Mouse (Mus musculus) CH12.LX (cell line): ENCODE results near the gene Csnk1g1. TPM values are rescaled to one million over a fixed set of nuclear protein-coding genes. Genes with fewer than 3 reads are reported as not detected.

ENCODE experiments used
- DNase-seq: peaks from one replicate; pipeline ENCODE4 v3.0.0-alpha.2; 2013; ENCODE audit errors: extremely low read depth
- H3K27ac ChIP-seq: 2 replicates; pipeline ENCODE4 v1.5.1; 2012; ENCODE audit warnings: low read depth, mild to moderate bottlenecking, control low read depth, moderate library complexity; ENCODE audit not compliant: insufficient read depth
- H3K27me3 ChIP-seq: replicated peaks from 2 replicates; pipeline ENCODE3; 2012; ENCODE audit warnings: inconsistent platforms
- H3K36me3 ChIP-seq, 2 experiments: replicated peaks in 1 of 2; 2 replicates each; pipeline versions ENCODE3 to v1.6.1; 2012; ENCODE audit warnings: inconsistent platforms in 1 of 2, low read length in 1 of 2, mild to moderate bottlenecking in 1 of 2, mixed read lengths in 1 of 2, moderate library complexity in 1 of 2; ENCODE audit not compliant: control insufficient read depth in 1 of 2, insufficient read depth in 1 of 2
- H3K4me1 ChIP-seq, 2 experiments: 2 replicates each; pipeline ENCODE4 v1.6.1; 2012; ENCODE audit warnings: inconsistent platforms in 1 of 2, moderate library complexity in 1 of 2; ENCODE audit not compliant: insufficient read depth in 2 of 2, control insufficient read depth in 1 of 2
- H3K4me2 ChIP-seq: 2 replicates; pipeline ENCODE4 v1.6.1; 2012; ENCODE audit warnings: low read depth, mild to moderate bottlenecking, control low read depth; ENCODE audit not compliant: poor library complexity, insufficient read depth, severe bottlenecking
- H3K4me3 ChIP-seq, 3 experiments: fragments of 150-350 bp in 1 of 3; sonication (generic) in 1 of 3; replicated peaks in 1 of 3; 2 replicates each; pipeline versions ENCODE3 to v1.5.1; 2011 to 2012; ENCODE audit warnings: low read depth in 2 of 3, low read length in 2 of 3, mild to moderate bottlenecking in 2 of 3, moderate library complexity in 2 of 3, control low read depth in 1 of 3, improper control_type of control experiment in 1 of 3, inconsistent platforms in 1 of 3, mixed read lengths in 1 of 3; ENCODE audit not compliant: poor library complexity in 1 of 3
- H3K79me2 ChIP-seq: replicated peaks from 2 replicates; pipeline ENCODE4 v1.6.1; 2012; ENCODE audit warnings: mild to moderate bottlenecking, moderate library complexity; ENCODE audit not compliant: control insufficient read depth, poor library complexity, insufficient read depth, severe bottlenecking; ENCODE audit errors: extremely low read depth
- H3K9ac ChIP-seq: 2 replicates; pipeline ENCODE4 v1.6.1; 2012; ENCODE audit warnings: low read depth, mild to moderate bottlenecking, control low read depth, moderate library complexity; ENCODE audit not compliant: insufficient read depth
- H3K9me3 ChIP-seq: replicated peaks from 2 replicates; pipeline ENCODE3; 2012; ENCODE audit warnings: low read length, inconsistent platforms, mixed read lengths
- BHLHE40 ChIP-seq: IDR thresholded peaks from 2 replicates; pipeline ENCODE4 v1.6.1; 2011; ENCODE audit warnings: mild to moderate bottlenecking, low read depth, low read length, improper control_type of control experiment
- CHD1 ChIP-seq: IDR thresholded peaks from 2 replicates; pipeline ENCODE4 v1.6.1; 2012; ENCODE audit warnings: low read depth, low read length, improper control_type of control experiment, inconsistent platforms
- CHD2 ChIP-seq: IDR thresholded peaks from 2 replicates; pipeline ENCODE4 v1.6.1; 2011; ENCODE audit warnings: low read length, improper control_type of control experiment
- CTCF ChIP-seq, 2 experiments: IDR thresholded peaks in 1 of 2; conservative IDR thresholded peaks in 1 of 2; 2 replicates each; pipeline ENCODE4 v1.5.1; 2011 to 2012; ENCODE audit warnings: low read depth in 2 of 2, low read length in 2 of 2, improper control_type of control experiment in 1 of 2, inconsistent platforms in 1 of 2, mild to moderate bottlenecking in 1 of 2, moderate library complexity in 1 of 2
- E2F4 ChIP-seq: IDR thresholded peaks from 2 replicates; pipeline ENCODE4 v1.6.1; 2011; ENCODE audit warnings: low read depth, low read length, improper control_type of control experiment; ENCODE audit not compliant: insufficient replicate concordance
- ELF1 ChIP-seq: IDR thresholded peaks from 2 replicates; pipeline ENCODE4 v1.6.1; 2014; ENCODE audit warnings: low read depth, mild to moderate bottlenecking, inconsistent platforms, low read length, improper control_type of control experiment
- EP300 ChIP-seq: IDR thresholded peaks from 2 replicates; pipeline ENCODE4 v1.6.1; 2011; ENCODE audit warnings: low read length, improper control_type of control experiment
- ETS1 ChIP-seq: conservative IDR thresholded peaks from 2 replicates; pipeline ENCODE4 v1.6.1; 2012; ENCODE audit warnings: low read depth, mild to moderate bottlenecking, inconsistent platforms, low read length, improper control_type of control experiment, moderate library complexity
- GABPA ChIP-seq: IDR thresholded peaks from 2 replicates; pipeline ENCODE4 v1.6.1; 2012; ENCODE audit warnings: low read depth, low read length, improper control_type of control experiment, inconsistent platforms; ENCODE audit not compliant: insufficient replicate concordance
- HCFC1 ChIP-seq: IDR thresholded peaks from 2 replicates; pipeline ENCODE4 v1.6.1; 2012; ENCODE audit warnings: low read depth, mild to moderate bottlenecking, inconsistent platforms, low read length, improper control_type of control experiment
- IRF4 ChIP-seq: IDR thresholded peaks from 2 replicates; pipeline ENCODE4 v1.6.1; 2014; ENCODE audit warnings: low read depth, mild to moderate bottlenecking, inconsistent platforms, low read length, improper control_type of control experiment
- JUN ChIP-seq: IDR thresholded peaks from 2 replicates; pipeline ENCODE4 v1.6.1; 2011; ENCODE audit warnings: low read depth, mild to moderate bottlenecking, low read length, improper control_type of control experiment, moderate library complexity; ENCODE audit not compliant: insufficient read depth
- JUND ChIP-seq: conservative IDR thresholded peaks from 2 replicates; pipeline ENCODE4 v1.6.1; 2011; ENCODE audit warnings: low read depth, low read length, improper control_type of control experiment
- KAT2A ChIP-seq: IDR thresholded peaks from 2 replicates; pipeline ENCODE4 v1.6.1; 2012; ENCODE audit warnings: low read length, improper control_type of control experiment, inconsistent platforms; ENCODE audit not compliant: insufficient replicate concordance
- MAFK ChIP-seq: IDR thresholded peaks from 2 replicates; pipeline ENCODE4 v1.6.1; 2011; ENCODE audit warnings: low read length, improper control_type of control experiment; ENCODE audit not compliant: insufficient replicate concordance
- MAX ChIP-seq: IDR thresholded peaks from 2 replicates; pipeline ENCODE4 v1.6.1; 2011; ENCODE audit warnings: low read length, improper control_type of control experiment
- MAZ ChIP-seq: IDR thresholded peaks from 2 replicates; pipeline ENCODE4 v1.6.1; 2012; ENCODE audit warnings: low read depth, mild to moderate bottlenecking, inconsistent platforms, low read length, improper control_type of control experiment, moderate library complexity
- MEF2A ChIP-seq: IDR thresholded peaks from 2 replicates; pipeline ENCODE4 v1.6.1; 2014; ENCODE audit warnings: low read depth, mild to moderate bottlenecking, inconsistent platforms, low read length, improper control_type of control experiment, borderline replicate concordance
- MXI1 ChIP-seq: IDR thresholded peaks from 2 replicates; pipeline ENCODE4 v1.6.1; 2011; ENCODE audit warnings: mild to moderate bottlenecking, low read depth, low read length, improper control_type of control experiment
- MYC ChIP-seq: IDR thresholded peaks from 2 replicates; pipeline ENCODE4 v1.6.1; 2011; ENCODE audit warnings: low read depth, mild to moderate bottlenecking, improper control_type of control experiment, low read length
- NELFE ChIP-seq: IDR thresholded peaks from 2 replicates; pipeline ENCODE4 v1.6.1; 2011; ENCODE audit warnings: low read depth, low read length, improper control_type of control experiment
- NRF1 ChIP-seq: IDR thresholded peaks from 2 replicates; pipeline ENCODE4 v1.6.1; 2014; ENCODE audit warnings: low read depth, mild to moderate bottlenecking, inconsistent platforms, low read length, improper control_type of control experiment, moderate library complexity
- PAX5 ChIP-seq: IDR thresholded peaks from 2 replicates; pipeline ENCODE4 v1.6.1; 2012; ENCODE audit warnings: low read length, inconsistent platforms, mixed read lengths
- POLR2A ChIP-seq: IDR thresholded peaks from 2 replicates; pipeline ENCODE4 v1.6.1; 2011; ENCODE audit warnings: low read depth, mild to moderate bottlenecking, improper control_type of control experiment, low read length
- POLR2AphosphoS2 ChIP-seq: IDR thresholded peaks from 2 replicates; pipeline ENCODE4 v1.6.1; 2011; ENCODE audit warnings: low read depth, low read length, improper control_type of control experiment
- RAD21 ChIP-seq: IDR thresholded peaks from 2 replicates; pipeline ENCODE4 v1.6.1; 2011; ENCODE audit warnings: low read depth, mild to moderate bottlenecking, low read length, improper control_type of control experiment, moderate library complexity
- RCOR1 ChIP-seq: conservative IDR thresholded peaks from 2 replicates; pipeline ENCODE4 v1.6.1; 2012; ENCODE audit warnings: low read depth, mild to moderate bottlenecking, inconsistent platforms, low read length, improper control_type of control experiment
- SIN3A ChIP-seq: IDR thresholded peaks from 2 replicates; pipeline ENCODE4 v1.6.1; 2012; ENCODE audit warnings: low read length, improper control_type of control experiment, inconsistent platforms
- SMC3 ChIP-seq: IDR thresholded peaks from 2 replicates; pipeline ENCODE4 v1.6.1; 2011; ENCODE audit warnings: low read depth, low read length, improper control_type of control experiment
- TBP ChIP-seq: conservative IDR thresholded peaks from 2 replicates; pipeline ENCODE4 v1.6.1; 2011; ENCODE audit warnings: low read depth, low read length, improper control_type of control experiment
- TCF12 ChIP-seq: IDR thresholded peaks from 2 replicates; pipeline ENCODE4 v1.6.1; 2014; ENCODE audit warnings: low read depth, mild to moderate bottlenecking, inconsistent platforms, low read length, improper control_type of control experiment
- UBTF ChIP-seq: IDR thresholded peaks from 2 replicates; pipeline ENCODE4 v1.6.1; 2012; ENCODE audit warnings: low read depth, mild to moderate bottlenecking, inconsistent platforms, low read length, improper control_type of control experiment, moderate library complexity
- USF1 ChIP-seq: IDR thresholded peaks from 2 replicates; pipeline ENCODE4 v1.6.1; 2014; ENCODE audit warnings: low read depth, mild to moderate bottlenecking, inconsistent platforms, low read length, improper control_type of control experiment
- USF2 ChIP-seq: conservative IDR thresholded peaks from 2 replicates; pipeline ENCODE4 v1.6.1; 2011; ENCODE audit warnings: low read depth, low read length, improper control_type of control experiment
- ZC3H11A ChIP-seq: IDR thresholded peaks from 2 replicates; pipeline ENCODE4 v1.6.1; 2012; ENCODE audit warnings: low read depth, mild to moderate bottlenecking, inconsistent platforms, low read length, improper control_type of control experiment
- ZKSCAN1 ChIP-seq: IDR thresholded peaks from 2 replicates; pipeline ENCODE4 v1.6.1; 2012; ENCODE audit warnings: low read depth, inconsistent platforms, low read length, improper control_type of control experiment, borderline replicate concordance
- ZMIZ1 ChIP-seq: IDR thresholded peaks from 2 replicates; pipeline ENCODE4 v1.6.1; 2012; ENCODE audit warnings: low read depth, mild to moderate bottlenecking, inconsistent platforms, low read length, improper control_type of control experiment
- ZNF384 ChIP-seq: IDR thresholded peaks from 2 replicates; pipeline ENCODE4 v1.6.1; 2012; ENCODE audit warnings: low read depth, low read length, improper control_type of control experiment, inconsistent platforms
- dilution Hi-C: fragments of 300-500 bp; cut with MboI; formaldehyde crosslinking; loops from 2 replicates; pipeline ENCODE4 v1.14.3; 2020; ENCODE audit warnings: low sequenced_read_pairs; ENCODE audit not compliant: extremely low pct_unique_long_range_greater_than_20kb, extremely low pct_ligation_motif_present
- in situ Hi-C: fragments of 300-500 bp; cut with MboI; formaldehyde crosslinking; loops from 3 replicates; pipeline ENCODE4 v1.14.3; 2019; ENCODE audit warnings: low sequenced_read_pairs, low pct_ligation_motif_present, low pct_unique_long_range_greater_than_20kb, mixed read lengths
- polyA plus RNA-seq: library from polyadenylated mRNA; unstranded; fragments of >175 nt; gene quantifications from 2 replicates; pipeline ENCODE4 v1.2.1, GENCODE M21; 2012; ENCODE audit warnings: low read depth; ENCODE audit not compliant: insufficient read length
- total RNA-seq, 2 experiments: library from RNA; depleted of rRNA; stranded (reverse); fragments of 300-350 nt in 1 of 2; fragments of >200 nt in 1 of 2; gene quantifications; 2 replicates each; pipeline ENCODE4 v1.2.3; 2012 to 2014

The Csnk1g1 gene
- total and polyA plus RNA-seq, 3 experiments, result 11.7 to 16.0 (median 12.3) TPM

- Histone ChIP-seq H3K9ac (peak within 1 kb of the TSS; percentile 80), H3K27ac (peak within 1 kb of the TSS; percentile 66), H3K4me3 (peak within 1 kb of the TSS; percentile 83 to 93 (median 86)), H3K4me2 (peak within 1 kb of the TSS; percentile 63), H3K9me3 (peaks cover 2% of the 10 kb centered on the region), H3K79me2 (peaks cover 42% of the 10 kb centered on the region), H3K27me3 (no peaks in the 10 kb centered on the region), H3K4me1 (peaks cover 0 to 9% of the 10 kb centered on the region in 2 experiments; a peak in 2 of 4 replicates), H3K36me3 (peaks cover 17 to 24% of the 10 kb centered on the region in 2 experiments)
- dilution Hi-C loops (no loop called here), in situ Hi-C loops (no loop called here)
- DNase-seq, result peak; percentile 94
- TF ChIP-seq JUN (no peak), HCFC1 (peak; percentile 47), TCF12 (peak; percentile 44; the same call in 1 of the 2 replicates), MAFK (no peak), ZKSCAN1 (no peak), RCOR1 (no peak), ZNF384 (no peak), BHLHE40 (no peak), MYC (peak; percentile 36; the same call in 1 of the 2 replicates), MAX (peak; percentile 87), NELFE (peak; percentile 88), ZMIZ1 (peak; percentile 90), GABPA (no peak), POLR2AphosphoS2 (peak; percentile 67; the same call in 1 of the 2 replicates), EP300 (no peak), UBTF (no peak), ZC3H11A (no peak), E2F4 (peak; percentile 100), CHD2 (no peak; the same call in none of the 2 replicates), JUND (no peak), SIN3A (peak; percentile 98), IRF4 (no peak; the same call in 1 of the 2 replicates), PAX5 (no peak), RAD21 (no peak), TBP (peak; percentile 95), USF1 (no peak), ETS1 (0 out of 2 replicates have a peak, but pooled peaks have one; percentile 17), SMC3 (no peak), CHD1 (peak; percentile 23; the same call in 1 of the 2 replicates), CTCF (conservative IDR thresholded peaks at IDR 0.05 in 1 of 2, IDR thresholded peaks at IDR 0.05 in 1 of 2; ENCODE audit: low read depth in 2 of 2, low read length in 2 of 2) (no peak), KAT2A (peak; percentile 89), POLR2A (peak; percentile 89), NRF1 (peak; percentile 48), MAZ (peak; percentile 85), ELF1 (0 out of 2 replicates have a peak, but pooled peaks have one; percentile 18), MXI1 (peak; percentile 86), MEF2A (peak; percentile 62; the same call in 1 of the 2 replicates), USF2 (no peak; the same call in 1 of the 2 replicates)
These were observed 18.5 kb upstream of the Csnk1g1 start, which contains the start of gene Pclaf for GRCm38 (mm10) chr9:65890143-65890628. Gene Pclaf, plus strand, starts transcription at chr9:65890237.
